Mouse (Mus musculus) liver, embryonic 14.5 days (tissue): Measurements from ENCODE around the gene Ehd2.
A peak's percentile ranks its signal among the peaks of the same experiment; 100 is the strongest.

ENCODE experiments used
- CTCF ChIP-seq: IDR thresholded peaks from 2 replicates; pipeline ENCODE4 v1.5.1; 2016; ENCODE audit warnings: antibody characterized with exemption, low read depth, control low read depth
- EP300 ChIP-seq: IDR thresholded peaks from 2 replicates; pipeline ENCODE4 v1.6.1; 2016; ENCODE audit warnings: antibody characterized with exemption, low read depth

DNA sequence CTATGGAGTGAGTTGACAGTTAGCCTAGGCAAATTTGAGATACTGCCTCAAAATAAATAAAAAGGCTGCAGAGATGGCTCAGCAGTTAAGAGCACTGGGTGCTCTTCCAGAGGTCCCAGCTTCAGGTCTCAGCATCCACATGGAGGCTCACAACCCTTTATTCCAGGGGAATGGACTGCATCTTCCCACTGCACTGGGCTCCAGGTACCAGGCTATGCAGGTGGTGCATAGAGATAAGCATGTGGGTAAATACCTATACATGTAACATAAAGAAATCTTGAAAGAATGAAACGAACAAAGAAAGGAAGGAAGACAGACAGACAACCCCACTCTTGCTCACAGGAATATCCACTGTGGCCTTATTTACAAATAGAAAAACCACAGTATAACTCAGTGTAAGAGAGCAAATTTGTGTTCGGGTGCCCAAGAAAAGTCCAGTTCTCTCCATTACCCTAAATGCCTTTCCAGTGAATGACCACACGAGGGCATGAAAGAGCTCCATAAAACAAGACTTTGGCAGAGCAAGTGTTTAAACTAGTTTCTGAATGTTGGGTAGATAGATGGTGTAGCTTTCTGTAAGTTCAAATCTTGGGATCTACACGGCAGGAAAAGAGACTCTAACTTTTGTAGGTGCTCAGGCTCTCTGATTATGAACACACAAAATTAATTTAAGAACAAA lies 15.5 kb upstream of the Ehd2 start:
- TF ChIP-seq EP300 (0 out of 2 replicates have a peak, but pooled peaks have one; percentile 21), CTCF (peak; percentile 73)
